Mouse (Mus musculus): Measurements from ENCODE around the gene Rlf. TPM values are rescaled to one million over a fixed set of nuclear protein-coding genes. Genes with fewer than 3 reads are reported as not detected.

The Rlf gene
- polyA plus RNA-seq, 1 experiment from 2014 or later = 24.1 TPM

- WGBS = 25% methylated on average over 5 of the region's 5 CpGs
- H3K27me3 ChIP-seq (replicated peaks) = peaks cover 5% of the 10 kb centered on the region; the same call in 1 of the 2 replicates
- no peaks in the 10 kb centered on the region for H3K9me3 ChIP-seq (replicated peaks)
- peaks cover 21% of the 10 kb centered on the region for H3K4me1 ChIP-seq (replicated peaks)
- no peaks in the 10 kb centered on the region for H3K36me3 ChIP-seq
- peak overlapping the region; percentile 99 for H3K4me3 ChIP-seq
- peak overlapping the region; percentile 70 for H3K4me2 ChIP-seq
- ATAC-seq (ENCODE audit: insufficient number of reproducible peaks, low FRiP score) = no peak
- peak overlapping the region; percentile 58; the same call in 1 of the 2 replicates for H3K9ac ChIP-seq
- no peak overlapping the region for H3K27ac ChIP-seq (ENCODE audit: poor library complexity, severe bottlenecking)
Observed at GRCm38 (mm10) chr4:121215489-121215888, 605 bp upstream of the Rlf start.

DNA sequence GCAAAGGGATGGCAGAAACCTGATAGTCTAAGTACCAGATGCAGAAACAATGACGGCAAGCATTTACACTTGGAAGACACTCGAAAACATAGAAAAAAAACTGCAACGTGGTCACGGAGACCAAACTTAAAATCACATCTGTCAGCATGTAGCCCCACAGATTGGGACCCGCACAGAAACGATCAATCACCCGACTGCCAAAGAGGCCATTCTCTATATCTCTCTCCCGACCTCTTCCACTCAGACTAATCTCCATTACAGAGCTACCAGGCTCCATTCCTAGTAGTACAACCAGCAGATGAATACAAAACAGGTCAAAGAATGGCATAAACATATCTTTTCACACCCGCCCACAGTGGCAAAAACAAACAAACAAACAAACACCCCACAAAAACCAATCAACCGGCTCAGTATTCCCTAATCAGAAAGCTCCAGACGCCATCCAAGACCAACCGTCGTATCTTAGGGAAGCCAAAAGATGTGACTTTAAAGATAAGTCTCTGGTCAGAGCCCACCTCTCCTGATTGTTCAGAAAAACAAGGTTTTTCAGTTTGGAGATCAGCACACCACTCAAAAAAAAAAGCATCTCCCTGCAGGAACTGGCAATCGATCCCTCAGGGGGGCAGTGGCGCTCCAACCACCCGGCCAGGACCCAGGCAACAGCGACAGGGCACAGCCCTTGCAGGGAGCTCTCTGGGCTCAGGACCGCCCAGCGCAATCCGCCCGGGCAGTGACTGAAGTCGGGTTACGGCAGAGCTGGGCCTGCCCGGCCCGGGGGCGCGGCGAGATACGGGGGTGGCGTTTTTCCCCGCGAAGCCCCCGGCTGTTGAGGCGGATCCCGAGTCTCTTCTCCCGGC, 720 bp downstream of the Rlf start:
- no peaks in the 10 kb centered on the region for H3K36me3 ChIP-seq
- H3K27ac ChIP-seq (ENCODE audit: poor library complexity, severe bottlenecking) = peak overlapping the region; percentile 88
- peak overlapping the region; percentile 99 for H3K4me3 ChIP-seq
- under 1% methylated on average over 36 of the region's 36 CpGs for WGBS
- ATAC-seq (ENCODE audit: insufficient number of reproducible peaks, low FRiP score) = peak; percentile 91
- peak overlapping the region; percentile 81 for H3K4me2 ChIP-seq
- H3K9me3 ChIP-seq (replicated peaks) = no peaks in the 10 kb centered on the region
- peaks cover 21% of the 10 kb centered on the region for H3K4me1 ChIP-seq (replicated peaks)
- peaks cover 5% of the 10 kb centered on the region; the same call in 1 of the 2 replicates for H3K27me3 ChIP-seq (replicated peaks)
- H3K9ac ChIP-seq = peak overlapping the region; percentile 98

DNA sequence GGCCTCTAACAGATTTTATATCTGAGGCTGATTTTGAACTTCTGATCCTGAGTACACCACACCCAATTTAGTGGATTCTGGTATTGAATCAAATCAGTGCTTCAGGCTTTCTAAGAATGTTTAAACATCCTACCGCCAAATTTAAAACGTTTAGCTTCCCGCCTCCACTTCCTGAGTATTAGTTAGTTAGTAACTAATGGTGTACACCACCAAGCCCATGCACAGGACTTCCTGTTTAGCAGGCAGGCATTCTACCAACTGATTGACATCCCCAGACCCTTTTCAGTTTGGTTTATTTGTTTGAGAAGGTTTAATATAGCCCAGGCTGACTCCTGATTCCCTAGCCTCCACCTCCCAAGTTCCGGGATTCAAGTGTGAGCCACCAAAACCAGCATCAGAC, 6.0 kb downstream of the Rlf start:
- WGBS = 82% methylated on average over 4 of the region's 4 CpGs
- Histone ChIP-seq H3K27me3 (replicated peaks) (no peaks in the 10 kb centered on the region), H3K9me3 (replicated peaks) (no peaks in the 10 kb centered on the region), H3K4me1 (replicated peaks) (peaks cover 23% of the 10 kb centered on the region), H3K4me2 (no peak overlapping the region), H3K4me3 (no peak overlapping the region), H3K27ac (ENCODE audit: poor library complexity, severe bottlenecking) (no peak overlapping the region), H3K36me3 (no peaks in the 10 kb centered on the region), H3K9ac (no peak overlapping the region)
- ATAC-seq (ENCODE audit: insufficient number of reproducible peaks, low FRiP score) = no peak

DNA sequence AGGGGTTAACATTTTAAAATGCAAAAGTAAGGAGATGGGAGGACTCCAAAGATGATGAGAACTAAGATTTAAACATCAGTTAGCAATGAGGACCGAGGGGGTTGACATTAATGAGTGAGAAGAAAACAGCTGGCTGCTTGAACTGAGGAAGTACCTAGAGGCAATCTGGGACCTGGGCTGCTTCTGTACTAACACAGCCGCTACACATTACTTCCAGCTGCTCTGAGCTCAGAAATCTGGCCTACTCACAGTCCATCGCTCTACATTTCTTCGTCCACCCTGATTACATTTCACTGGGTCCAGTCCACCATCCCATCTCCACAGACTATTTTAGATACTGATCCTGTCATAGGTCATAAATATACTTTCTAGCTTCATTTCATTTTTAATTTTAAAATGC, 17.0 kb downstream of the Rlf start:
- peaks cover 10% of the 10 kb centered on the region for H3K4me1 ChIP-seq (replicated peaks)
- WGBS = 86% methylated on average over 4 of the region's 4 CpGs
- no peak overlapping the region for H3K4me2 ChIP-seq
- no peak overlapping the region for H3K4me3 ChIP-seq
- H3K9me3 ChIP-seq (replicated peaks) = no peaks in the 10 kb centered on the region
- no peak overlapping the region for H3K9ac ChIP-seq
- no peaks in the 10 kb centered on the region for H3K27me3 ChIP-seq (replicated peaks)
- peaks cover 9% of the 10 kb centered on the region for H3K36me3 ChIP-seq
- no peak for ATAC-seq (ENCODE audit: insufficient number of reproducible peaks, low FRiP score)
- no peak overlapping the region for H3K27ac ChIP-seq (ENCODE audit: poor library complexity, severe bottlenecking)

DNA sequence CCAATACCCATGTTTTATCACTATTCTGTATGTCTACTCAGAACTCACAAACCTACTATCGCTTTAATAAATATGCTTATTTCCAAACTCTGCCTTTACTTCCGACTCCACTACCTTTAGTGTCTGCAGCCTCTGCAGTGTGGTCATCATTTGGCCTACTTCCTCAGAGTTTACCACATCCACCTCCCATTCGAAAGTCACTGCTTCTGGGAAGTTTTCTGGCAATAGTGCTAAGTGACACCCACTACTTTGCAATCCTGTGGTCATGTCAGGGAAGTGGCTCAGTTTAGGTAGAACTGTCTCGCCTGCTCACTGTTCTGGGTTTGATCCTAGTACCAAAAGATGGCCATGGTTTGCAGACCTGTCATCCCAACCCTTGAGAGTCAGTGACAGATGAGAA, 17.9 kb downstream of the Rlf start:
- no peaks in the 10 kb centered on the region for H3K9me3 ChIP-seq (replicated peaks)
- no peaks in the 10 kb centered on the region for H3K27me3 ChIP-seq (replicated peaks)
- H3K4me2 ChIP-seq = no peak overlapping the region
- no peak overlapping the region for H3K4me3 ChIP-seq
- H3K36me3 ChIP-seq = peaks cover 9% of the 10 kb centered on the region
- H3K4me1 ChIP-seq (replicated peaks) = peaks cover 12% of the 10 kb centered on the region
- H3K9ac ChIP-seq = no peak overlapping the region
- 90% methylated on average over 4 of the region's 4 CpGs for WGBS
- no peak overlapping the region for H3K27ac ChIP-seq (ENCODE audit: poor library complexity, severe bottlenecking)
- ATAC-seq (ENCODE audit: insufficient number of reproducible peaks, low FRiP score) = no peak

- Histone ChIP-seq H3K9ac (no peak overlapping the region), H3K9me3 (replicated peaks) (no peaks in the 10 kb centered on the region), H3K27ac (ENCODE audit: poor library complexity, severe bottlenecking) (no peak overlapping the region), H3K36me3 (peaks cover 12% of the 10 kb centered on the region), H3K27me3 (replicated peaks) (no peaks in the 10 kb centered on the region), H3K4me3 (no peak overlapping the region), H3K4me2 (no peak overlapping the region), H3K4me1 (replicated peaks) (peaks cover 12% of the 10 kb centered on the region; the same call in 1 of the 2 replicates)
- ATAC-seq (ENCODE audit: insufficient number of reproducible peaks, low FRiP score) = no peak
- 81% methylated on average over 2 of the region's 2 CpGs for WGBS
Observed at GRCm38 (mm10) chr4:121196205-121196604, 18.7 kb downstream of the Rlf start.

- H3K36me3 ChIP-seq = peaks cover 15% of the 10 kb centered on the region
- no peak overlapping the region for H3K4me2 ChIP-seq
- H3K9ac ChIP-seq = no peak overlapping the region
- no peak for ATAC-seq (ENCODE audit: insufficient number of reproducible peaks, low FRiP score)
- H3K9me3 ChIP-seq (replicated peaks) = no peaks in the 10 kb centered on the region
- H3K4me1 ChIP-seq (replicated peaks) = peaks cover 12% of the 10 kb centered on the region; the same call in 1 of the 2 replicates
- no peak overlapping the region for H3K27ac ChIP-seq (ENCODE audit: poor library complexity, severe bottlenecking)
- H3K27me3 ChIP-seq (replicated peaks) = no peaks in the 10 kb centered on the region
- no peak overlapping the region for H3K4me3 ChIP-seq
Observed at GRCm38 (mm10) chr4:121194736-121195135, 20.1 kb downstream of the Rlf start.

- no peaks in the 10 kb centered on the region for H3K27me3 ChIP-seq (replicated peaks)
- peaks cover 8% of the 10 kb centered on the region; the same call in 1 of the 2 replicates for H3K4me1 ChIP-seq (replicated peaks)
- no peak overlapping the region for H3K4me2 ChIP-seq
- no peak for ATAC-seq (ENCODE audit: insufficient number of reproducible peaks, low FRiP score)
- H3K9ac ChIP-seq = no peak overlapping the region
- H3K4me3 ChIP-seq = no peak overlapping the region
- H3K27ac ChIP-seq (ENCODE audit: poor library complexity, severe bottlenecking) = no peak overlapping the region
- 78% methylated on average over 2 of the region's 2 CpGs for WGBS
- H3K36me3 ChIP-seq = peaks cover 26% of the 10 kb centered on the region
- no peaks in the 10 kb centered on the region for H3K9me3 ChIP-seq (replicated peaks)
Observed at GRCm38 (mm10) chr4:121192306-121192705, 22.6 kb downstream of the Rlf start.

DNA sequence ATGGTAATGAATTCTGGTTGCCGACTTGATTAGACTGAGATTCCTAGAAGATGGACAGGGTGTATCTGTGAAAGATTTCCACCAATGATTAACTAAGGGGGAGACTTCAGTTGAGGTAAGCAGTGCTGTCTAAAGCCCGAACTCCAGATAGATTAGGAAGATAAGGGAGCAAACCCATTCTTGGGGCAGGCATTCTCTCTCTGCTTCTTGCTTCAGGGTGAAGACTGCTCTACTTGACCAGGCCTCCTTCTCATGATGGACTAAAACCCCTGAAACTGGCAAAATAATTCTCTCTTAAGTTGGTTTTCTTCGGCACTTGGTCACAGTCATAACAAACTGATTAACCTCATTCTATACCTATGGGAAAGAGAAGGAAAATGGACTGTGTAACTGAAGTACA, 25.5 kb downstream of the Rlf start:
- no peak overlapping the region for H3K9ac ChIP-seq
- peaks cover 32% of the 10 kb centered on the region for H3K36me3 ChIP-seq
- no peak for ATAC-seq (ENCODE audit: insufficient number of reproducible peaks, low FRiP score)
- H3K9me3 ChIP-seq (replicated peaks) = no peaks in the 10 kb centered on the region
- no peak overlapping the region for H3K4me3 ChIP-seq
- no peaks in the 10 kb centered on the region for H3K27me3 ChIP-seq (replicated peaks)
- H3K27ac ChIP-seq (ENCODE audit: poor library complexity, severe bottlenecking) = no peak overlapping the region
- 87% methylated on average over 3 of the region's 3 CpGs for WGBS
- H3K4me1 ChIP-seq (replicated peaks) = peaks cover 4% of the 10 kb centered on the region; the same call in 1 of the 2 replicates
- H3K4me2 ChIP-seq = no peak overlapping the region

- Histone ChIP-seq H3K9ac (no peak overlapping the region), H3K4me1 (replicated peaks) (no peaks in the 10 kb centered on the region), H3K4me3 (no peak overlapping the region), H3K9me3 (replicated peaks) (peaks cover 9% of the 10 kb centered on the region), H3K27me3 (replicated peaks) (no peaks in the 10 kb centered on the region), H3K36me3 (peaks cover 28% of the 10 kb centered on the region), H3K27ac (ENCODE audit: poor library complexity, severe bottlenecking) (no peak overlapping the region), H3K4me2 (no peak overlapping the region)
- ATAC-seq (ENCODE audit: insufficient number of reproducible peaks, low FRiP score) = no peak
- WGBS = 55% methylated on average over 3 of the region's 3 CpGs
Observed at GRCm38 (mm10) chr4:121179669-121180068, 35.2 kb downstream of the Rlf start.

DNA sequence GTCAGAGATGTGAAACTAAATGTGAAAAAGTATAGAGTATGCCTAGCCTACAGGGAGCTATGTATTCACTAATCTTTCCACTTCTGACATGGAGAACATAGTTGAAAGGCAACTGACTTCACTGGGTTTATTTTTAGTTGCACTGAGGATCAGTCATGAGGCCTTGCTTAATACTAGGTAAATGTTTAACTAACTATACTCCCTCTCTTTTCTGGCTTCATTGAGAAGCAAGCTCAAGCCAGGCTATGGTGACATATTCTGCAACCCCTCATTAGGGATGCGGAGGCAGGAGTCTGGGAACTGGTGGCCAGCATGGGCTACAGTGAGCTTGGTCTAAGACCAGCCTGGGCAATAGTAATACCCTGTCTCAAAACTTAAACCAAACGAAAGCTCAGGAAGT, 47.2 kb downstream of the Rlf start:
- no peak overlapping the region for H3K4me2 ChIP-seq
- WGBS = 96% methylated on average over 2 of the region's 2 CpGs
- H3K9me3 ChIP-seq (replicated peaks) = peaks cover 13% of the 10 kb centered on the region
- ATAC-seq (ENCODE audit: insufficient number of reproducible peaks, low FRiP score) = no peak
- H3K27me3 ChIP-seq (replicated peaks) = no peaks in the 10 kb centered on the region
- H3K4me1 ChIP-seq (replicated peaks) = no peaks in the 10 kb centered on the region
- peaks cover 68% of the 10 kb centered on the region for H3K36me3 ChIP-seq
- H3K4me3 ChIP-seq = no peak overlapping the region
- H3K27ac ChIP-seq (ENCODE audit: poor library complexity, severe bottlenecking) = no peak overlapping the region
- no peak overlapping the region for H3K9ac ChIP-seq

All from heart, embryonic 12.5 days (tissue).